Mouse (Mus musculus): ENCODE results near the gene Sdf4. TPM values are rescaled to one million over a fixed set of nuclear protein-coding genes. Genes with fewer than 3 reads are reported as not detected.

The Sdf4 gene
- polyA plus RNA-seq, 1 experiment from 2014 or later: 127 TPM

DNA sequence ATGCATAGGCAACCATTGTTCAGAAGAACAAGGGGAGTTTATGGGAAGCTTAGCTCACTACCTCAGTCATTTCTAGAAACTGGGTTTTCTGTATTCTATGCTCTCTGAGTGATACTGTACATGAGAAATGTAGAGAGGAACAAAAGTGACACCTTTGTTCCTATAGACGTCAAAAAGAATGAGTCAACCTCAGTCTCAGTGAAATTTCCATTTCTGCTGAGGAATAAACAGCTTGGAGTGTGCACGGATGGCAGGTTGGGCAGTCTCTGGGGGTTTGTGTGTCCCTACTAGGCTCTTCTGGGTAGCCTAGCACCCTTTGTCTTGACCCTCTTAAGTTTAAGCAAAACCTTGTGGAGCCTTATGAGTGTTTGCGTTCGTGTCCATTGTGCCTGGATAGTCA lies 15.7 kb downstream of the Sdf4 start:
- ATAC-seq (ENCODE audit: extremely low read depth, insufficient number of reproducible peaks, low FRiP score, low TSS enrichment): no peak
- Histone ChIP-seq H3K4me1 (no peaks in the 10 kb centered on the region), H3K36me3 (peaks cover 96% of the 10 kb centered on the region), H3K9me3 (no peaks in the 10 kb centered on the region), H3K9ac (no peak overlapping the region), H3K4me2 (no peak overlapping the region), H3K27me3 (replicated peaks) (no peaks in the 10 kb centered on the region), H3K4me3 (no peak overlapping the region), H3K27ac (replicated peaks) (no peak overlapping the region)
- WGBS: 90% methylated on average over 4 of the region's 4 CpGs

GRCm38 (mm10) chr4:156013637-156014036 lies 21.0 kb downstream of the Sdf4 start, which contains the start of gene Tnfrsf4:
Gene Tnfrsf4 (plus strand): TSS chr4:156013843.
- Histone ChIP-seq H3K27me3 (replicated peaks) (no peaks in the 10 kb centered on the region), H3K4me3 (no peak within 1 kb of the TSS), H3K9me3 (no peaks in the 10 kb centered on the region), H3K36me3 (peaks cover 73% of the 10 kb centered on the region), H3K4me2 (no peak within 1 kb of the TSS), H3K4me1 (no peaks in the 10 kb centered on the region; the same call in 1 of the 2 replicates), H3K9ac (no peak within 1 kb of the TSS), H3K27ac (replicated peaks) (no peak within 1 kb of the TSS)
- 74% methylated on average over 8 of the region's 8 CpGs for WGBS
- ATAC-seq (ENCODE audit: extremely low read depth, insufficient number of reproducible peaks, low FRiP score, low TSS enrichment): no peak

GRCm38 (mm10) chr4:156014436-156014835 lies 21.8 kb downstream of the Sdf4 start:
- Histone ChIP-seq H3K36me3 (peaks cover 67% of the 10 kb centered on the region), H3K9ac (no peak overlapping the region), H3K9me3 (no peaks in the 10 kb centered on the region), H3K4me3 (no peak overlapping the region), H3K4me2 (no peak overlapping the region), H3K27me3 (replicated peaks) (no peaks in the 10 kb centered on the region), H3K27ac (replicated peaks) (no peak overlapping the region), H3K4me1 (no peaks in the 10 kb centered on the region; the same call in 1 of the 2 replicates)
- ATAC-seq (ENCODE audit: extremely low read depth, insufficient number of reproducible peaks, low FRiP score, low TSS enrichment): no peak
- WGBS: 79% methylated on average over 2 of the region's 2 CpGs

DNA sequence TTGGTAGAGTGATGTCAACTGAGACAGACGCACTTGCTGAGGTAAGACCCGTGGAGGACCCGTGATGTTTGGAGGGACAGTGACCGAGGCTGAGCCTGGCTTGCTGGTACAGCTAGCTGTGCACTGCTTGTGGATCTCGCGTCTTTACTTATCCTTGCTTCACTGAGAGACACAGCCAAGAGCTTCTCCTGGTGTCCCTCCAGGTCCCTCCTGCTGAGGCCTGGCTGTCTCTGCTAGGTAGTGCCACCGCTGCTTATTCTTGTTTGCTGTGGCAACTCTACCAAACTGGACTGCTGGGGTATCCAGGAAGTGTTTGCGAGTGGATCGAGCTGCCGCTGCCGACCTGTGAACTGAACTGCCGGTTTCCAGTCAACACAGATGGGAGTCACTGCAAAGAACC lies 27.1 kb downstream of the Sdf4 start:
- Histone ChIP-seq H3K27ac (replicated peaks) (no peak overlapping the region), H3K27me3 (replicated peaks) (no peaks in the 10 kb centered on the region), H3K36me3 (peaks cover 38% of the 10 kb centered on the region), H3K4me2 (no peak overlapping the region), H3K4me3 (no peak overlapping the region), H3K9me3 (no peaks in the 10 kb centered on the region), H3K9ac (no peak overlapping the region), H3K4me1 (peaks cover 9% of the 10 kb centered on the region)
- ATAC-seq (ENCODE audit: extremely low read depth, insufficient number of reproducible peaks, low FRiP score, low TSS enrichment): no peak
- WGBS: 91% methylated on average over 12 of the region's 12 CpGs

DNA sequence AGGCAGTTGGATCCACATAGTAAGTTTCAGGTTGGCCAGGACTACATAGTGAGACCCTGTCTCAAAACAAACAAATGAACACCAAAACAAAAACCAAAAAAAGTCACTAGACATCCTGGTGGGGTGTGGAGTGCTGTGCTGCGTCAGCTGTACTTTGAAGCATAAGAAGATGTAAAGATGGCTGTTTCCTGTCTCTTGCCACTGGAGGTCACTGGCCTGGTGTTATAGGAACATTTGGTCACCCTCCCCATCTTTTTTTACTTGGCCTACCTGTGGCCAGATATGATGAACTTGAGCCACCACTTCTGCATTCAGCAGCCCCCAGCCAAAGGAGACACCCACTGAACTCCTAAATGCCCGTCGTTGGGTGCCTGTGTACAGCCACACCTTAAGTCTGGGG lies 28.7 kb downstream of the Sdf4 start:
- peaks cover 20% of the 10 kb centered on the region for H3K4me1 ChIP-seq
- H3K27me3 ChIP-seq (replicated peaks): no peaks in the 10 kb centered on the region
- no peak for ATAC-seq (ENCODE audit: extremely low read depth, insufficient number of reproducible peaks, low FRiP score, low TSS enrichment)
- no peak overlapping the region for H3K4me2 ChIP-seq
- no peak overlapping the region for H3K27ac ChIP-seq (replicated peaks)
- H3K9me3 ChIP-seq: no peaks in the 10 kb centered on the region
- 59% methylated on average over 3 of the region's 3 CpGs for WGBS
- peaks cover 24% of the 10 kb centered on the region for H3K36me3 ChIP-seq
- no peak overlapping the region for H3K9ac ChIP-seq
- no peak overlapping the region for H3K4me3 ChIP-seq

DNA sequence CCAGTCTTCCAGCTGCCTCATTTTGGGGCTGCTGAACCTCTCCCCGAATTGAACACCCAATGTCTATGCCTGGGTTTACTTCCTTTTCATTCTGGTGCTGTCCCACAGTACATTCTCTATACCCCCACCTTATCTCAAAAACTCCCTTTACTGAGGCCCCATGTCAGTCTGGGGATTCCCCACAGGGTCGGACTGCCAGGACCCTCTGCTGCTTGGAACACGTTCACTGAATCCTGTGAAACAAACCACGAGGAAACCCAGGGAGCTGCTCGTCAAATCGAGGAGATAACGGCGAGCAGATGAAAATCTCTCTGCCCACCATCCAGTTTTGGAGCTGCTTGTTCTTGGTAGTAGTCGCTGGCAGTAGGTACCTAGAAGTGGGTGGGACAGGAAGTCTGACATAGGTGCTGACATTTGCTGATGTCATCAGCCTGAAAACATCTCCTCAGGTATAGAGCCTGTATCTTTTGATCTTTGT lies 29.3 kb downstream of the Sdf4 start:
- Histone ChIP-seq H3K4me2 (no peak overlapping the region), H3K27me3 (replicated peaks) (no peaks in the 10 kb centered on the region), H3K9me3 (no peaks in the 10 kb centered on the region), H3K27ac (replicated peaks) (no peak overlapping the region), H3K36me3 (peaks cover 25% of the 10 kb centered on the region; the same call in 1 of the 2 replicates), H3K9ac (0 out of 2 replicates have a peak overlapping the region, but pooled peaks have one; percentile 7), H3K4me3 (no peak overlapping the region), H3K4me1 (peaks cover 22% of the 10 kb centered on the region)
- no peak for ATAC-seq (ENCODE audit: extremely low read depth, insufficient number of reproducible peaks, low FRiP score, low TSS enrichment)
- 36% methylated on average over 9 of the region's 9 CpGs for WGBS

DNA sequence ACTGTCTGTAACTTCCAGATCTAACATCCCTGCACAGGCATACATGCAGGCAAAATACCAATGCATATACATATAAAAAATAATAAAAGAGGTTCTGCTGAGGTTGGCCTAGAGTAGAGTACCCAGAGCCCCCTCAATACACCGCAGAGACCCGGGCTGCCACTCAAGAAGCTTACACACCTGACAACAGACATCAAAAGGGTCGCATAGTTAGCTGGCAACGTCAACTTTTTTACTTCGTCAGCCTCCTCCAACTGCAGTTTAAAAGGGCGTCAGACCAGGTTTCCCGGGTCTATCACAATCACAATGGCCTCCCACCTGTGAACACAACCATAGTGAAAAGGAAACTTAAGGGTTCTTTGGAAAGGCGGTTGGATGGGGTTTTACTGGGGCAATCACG lies 30.8 kb downstream of the Sdf4 start:
- H3K36me3 ChIP-seq: peaks cover 41% of the 10 kb centered on the region
- no peak overlapping the region for H3K4me2 ChIP-seq
- H3K4me3 ChIP-seq: no peak overlapping the region
- no peaks in the 10 kb centered on the region for H3K9me3 ChIP-seq
- no peaks in the 10 kb centered on the region for H3K27me3 ChIP-seq (replicated peaks)
- WGBS: 81% methylated on average over 9 of the region's 9 CpGs
- H3K9ac ChIP-seq: no peak overlapping the region
- H3K27ac ChIP-seq (replicated peaks): no peak overlapping the region
- no peak for ATAC-seq (ENCODE audit: extremely low read depth, insufficient number of reproducible peaks, low FRiP score, low TSS enrichment)
- peaks cover 22% of the 10 kb centered on the region for H3K4me1 ChIP-seq

DNA sequence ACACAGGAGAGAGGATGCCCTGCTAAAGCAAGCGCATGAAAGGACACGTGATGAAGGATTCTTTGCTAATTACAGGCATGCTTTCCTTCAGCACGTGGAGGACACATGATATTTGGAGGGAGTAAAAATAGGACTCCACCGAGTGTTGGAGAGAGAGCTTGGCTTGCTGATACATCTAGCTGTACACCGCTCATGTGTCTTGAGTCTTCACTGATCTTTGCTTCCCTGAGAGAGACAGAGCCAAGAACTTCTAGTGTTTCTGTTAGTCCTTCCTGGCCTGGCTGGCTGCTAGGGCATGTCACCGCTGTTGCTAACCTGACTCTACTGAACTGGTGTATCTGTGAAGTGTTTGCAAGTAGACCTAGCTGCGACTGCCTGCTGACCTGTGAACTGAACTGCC lies 31.5 kb downstream of the Sdf4 start:
- H3K9ac ChIP-seq: no peak overlapping the region
- no peak overlapping the region for H3K4me3 ChIP-seq
- no peak overlapping the region for H3K27ac ChIP-seq (replicated peaks)
- H3K27me3 ChIP-seq (replicated peaks): no peaks in the 10 kb centered on the region
- H3K36me3 ChIP-seq: peaks cover 47% of the 10 kb centered on the region
- H3K4me1 ChIP-seq: peaks cover 22% of the 10 kb centered on the region
- H3K4me2 ChIP-seq: no peak overlapping the region
- WGBS: 82% methylated on average over 7 of the region's 7 CpGs
- H3K9me3 ChIP-seq: no peaks in the 10 kb centered on the region
- ATAC-seq (ENCODE audit: extremely low read depth, insufficient number of reproducible peaks, low FRiP score, low TSS enrichment): no peak

DNA sequence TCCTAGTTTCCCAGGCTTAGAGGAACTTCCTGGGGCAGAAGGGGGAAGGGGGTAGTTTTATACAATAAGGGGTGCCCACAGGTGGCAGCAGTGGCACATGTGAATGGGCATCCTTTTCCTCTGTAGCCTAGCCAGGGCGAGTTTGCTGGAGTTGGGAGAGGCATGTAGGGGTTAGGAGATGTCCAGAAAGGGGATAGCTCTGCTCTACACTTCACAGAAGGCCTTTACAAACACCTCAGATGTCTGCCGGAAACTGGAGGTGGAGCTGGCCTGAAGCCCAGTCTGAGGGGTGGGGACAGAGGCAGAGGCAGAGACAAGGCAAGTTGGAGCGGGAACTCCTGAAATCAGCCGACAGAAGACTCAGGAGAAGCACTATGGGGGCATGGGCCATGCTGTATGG lies 33.3 kb downstream of the Sdf4 start, which contains the start of gene Tnfrsf18:
Gene Tnfrsf18 (plus strand): TSS at position 152 of the 400 bp plus-strand sequence.
- peaks cover 32% of the 10 kb centered on the region for H3K4me1 ChIP-seq
- 0 out of 2 replicates have a peak within 1 kb of the TSS, but pooled peaks have one; percentile 1 for H3K4me2 ChIP-seq
- no peak within 1 kb of the TSS for H3K4me3 ChIP-seq
- H3K9ac ChIP-seq: peak within 1 kb of the TSS; percentile 12; the same call in 1 of the 2 replicates
- H3K36me3 ChIP-seq: peaks cover 39% of the 10 kb centered on the region
- no peaks in the 10 kb centered on the region for H3K9me3 ChIP-seq
- H3K27ac ChIP-seq (replicated peaks): peak within 1 kb of the TSS; percentile 55
- WGBS: 20% methylated on average over 4 of the region's 4 CpGs
- ATAC-seq (ENCODE audit: extremely low read depth, insufficient number of reproducible peaks, low FRiP score, low TSS enrichment): 0 out of 2 replicates have a peak, but pooled peaks have one; percentile 18
- H3K27me3 ChIP-seq (replicated peaks): no peaks in the 10 kb centered on the region

- H3K4me3 ChIP-seq: no peak overlapping the region
- H3K36me3 ChIP-seq: peaks cover 31% of the 10 kb centered on the region
- 89% methylated on average over 7 of the region's 7 CpGs for WGBS
- H3K27ac ChIP-seq (replicated peaks): no peak overlapping the region
- H3K4me1 ChIP-seq: peaks cover 37% of the 10 kb centered on the region
- no peak overlapping the region for H3K4me2 ChIP-seq
- no peaks in the 10 kb centered on the region for H3K27me3 ChIP-seq (replicated peaks)
- H3K9me3 ChIP-seq: no peaks in the 10 kb centered on the region
- ATAC-seq (ENCODE audit: extremely low read depth, insufficient number of reproducible peaks, low FRiP score, low TSS enrichment): no peak
- H3K9ac ChIP-seq: no peak overlapping the region
These were observed 35.9 kb downstream of the Sdf4 start for GRCm38 (mm10) chr4:156028580-156028979.

- Histone ChIP-seq H3K9me3 (no peaks in the 10 kb centered on the region), H3K27me3 (replicated peaks) (peaks cover 18% of the 10 kb centered on the region), H3K4me1 (peaks cover 41% of the 10 kb centered on the region), H3K9ac (peak overlapping the region; percentile 86), H3K4me3 (peak overlapping the region; percentile 72), H3K27ac (replicated peaks) (peak overlapping the region; percentile 96), H3K4me2 (peak overlapping the region; percentile 86), H3K36me3 (peaks cover 31% of the 10 kb centered on the region)
- ATAC-seq (ENCODE audit: extremely low read depth, insufficient number of reproducible peaks, low FRiP score, low TSS enrichment): no peak
- WGBS: 46% methylated on average over 9 of the region's 9 CpGs
These were observed 38.0 kb downstream of the Sdf4 start for GRCm38 (mm10) chr4:156030651-156031118.

DNA sequence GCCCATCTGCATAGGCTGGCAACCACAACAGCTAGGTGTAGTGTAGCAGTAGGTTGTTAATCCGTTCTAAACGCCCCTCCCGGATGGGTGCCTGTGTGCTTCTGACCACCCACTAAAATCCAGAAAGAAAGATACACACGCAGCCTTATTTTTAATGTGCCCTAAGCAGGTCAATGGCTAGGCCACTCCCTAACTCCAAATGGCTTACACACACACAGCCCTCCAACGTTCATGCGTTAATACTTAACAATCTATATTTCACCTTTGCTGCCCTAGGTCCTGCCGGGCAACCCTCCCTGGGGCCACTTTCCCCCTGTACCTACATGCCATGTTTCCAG lies 38.6 kb downstream of the Sdf4 start:
- Histone ChIP-seq H3K4me1 (peaks cover 36% of the 10 kb centered on the region), H3K27me3 (replicated peaks) (peaks cover 23% of the 10 kb centered on the region), H3K27ac (replicated peaks) (peak overlapping the region; percentile 96), H3K36me3 (peaks cover 31% of the 10 kb centered on the region), H3K9ac (peak overlapping the region; percentile 86), H3K4me2 (peak overlapping the region; percentile 86), H3K4me3 (peak overlapping the region; percentile 72), H3K9me3 (no peaks in the 10 kb centered on the region)
- ATAC-seq (ENCODE audit: extremely low read depth, insufficient number of reproducible peaks, low FRiP score, low TSS enrichment): no peak
- WGBS: 8% methylated on average over 7 of the region's 7 CpGs

All from heart, embryonic 13.5 days (tissue).